Mouse (Mus musculus) cerebral cortex, adult 2 months (tissue): ENCODE data around the gene Gpr183.

Experiments
- WGBS: fragments of 180-500 bp; shearing (Covaris S2); methylation state at CpG from one replicate; pipeline ENCODE4 v1.1.7; 2018; 5-methylcytosine and 5-hydroxymethylcytosine counted together

Gpr183 gene

DNA sequence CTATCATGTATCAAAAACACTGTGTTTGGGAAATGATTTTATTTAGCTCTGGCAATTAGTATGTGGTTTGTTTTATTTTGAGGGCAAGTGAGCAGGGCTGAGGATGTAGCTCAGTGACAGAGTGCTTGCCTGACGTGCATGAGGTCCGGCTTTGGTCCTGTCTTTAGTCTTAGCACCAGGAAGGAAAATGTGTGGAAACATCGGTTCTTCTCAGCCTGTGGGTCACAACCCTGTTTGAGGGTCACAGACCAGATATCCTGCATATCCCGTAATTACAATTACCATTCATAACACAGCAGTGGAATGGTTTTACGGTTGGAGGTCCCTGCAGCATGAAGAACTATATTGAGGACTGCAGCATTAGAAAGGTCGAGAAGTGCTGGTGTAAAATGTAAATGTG lies 21.0 kb upstream of the Gpr183 start:
- 79% methylated on average over 6 of the region's 6 CpGs for WGBS

DNA sequence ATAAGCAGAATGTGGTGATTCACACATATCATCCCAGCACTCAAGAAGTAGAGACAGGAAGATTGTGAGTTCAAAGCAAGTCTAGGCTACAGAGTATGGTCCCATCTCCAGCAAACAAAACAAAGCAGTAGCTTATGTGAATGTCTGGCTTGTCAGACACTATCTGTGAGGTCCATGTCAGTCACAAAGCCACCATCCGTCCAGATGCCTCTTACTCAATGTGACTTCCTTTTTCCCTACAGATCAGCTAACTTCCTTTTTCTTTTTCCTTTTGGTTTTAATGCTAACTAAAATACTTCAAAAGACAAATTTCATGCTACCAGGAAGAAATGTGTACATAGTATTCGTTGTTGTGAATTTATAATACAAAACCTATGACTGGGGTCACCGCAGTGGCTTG lies 20.5 kb upstream of the Gpr183 start:
- 72% methylated on average over 3 of the region's 3 CpGs for WGBS

DNA sequence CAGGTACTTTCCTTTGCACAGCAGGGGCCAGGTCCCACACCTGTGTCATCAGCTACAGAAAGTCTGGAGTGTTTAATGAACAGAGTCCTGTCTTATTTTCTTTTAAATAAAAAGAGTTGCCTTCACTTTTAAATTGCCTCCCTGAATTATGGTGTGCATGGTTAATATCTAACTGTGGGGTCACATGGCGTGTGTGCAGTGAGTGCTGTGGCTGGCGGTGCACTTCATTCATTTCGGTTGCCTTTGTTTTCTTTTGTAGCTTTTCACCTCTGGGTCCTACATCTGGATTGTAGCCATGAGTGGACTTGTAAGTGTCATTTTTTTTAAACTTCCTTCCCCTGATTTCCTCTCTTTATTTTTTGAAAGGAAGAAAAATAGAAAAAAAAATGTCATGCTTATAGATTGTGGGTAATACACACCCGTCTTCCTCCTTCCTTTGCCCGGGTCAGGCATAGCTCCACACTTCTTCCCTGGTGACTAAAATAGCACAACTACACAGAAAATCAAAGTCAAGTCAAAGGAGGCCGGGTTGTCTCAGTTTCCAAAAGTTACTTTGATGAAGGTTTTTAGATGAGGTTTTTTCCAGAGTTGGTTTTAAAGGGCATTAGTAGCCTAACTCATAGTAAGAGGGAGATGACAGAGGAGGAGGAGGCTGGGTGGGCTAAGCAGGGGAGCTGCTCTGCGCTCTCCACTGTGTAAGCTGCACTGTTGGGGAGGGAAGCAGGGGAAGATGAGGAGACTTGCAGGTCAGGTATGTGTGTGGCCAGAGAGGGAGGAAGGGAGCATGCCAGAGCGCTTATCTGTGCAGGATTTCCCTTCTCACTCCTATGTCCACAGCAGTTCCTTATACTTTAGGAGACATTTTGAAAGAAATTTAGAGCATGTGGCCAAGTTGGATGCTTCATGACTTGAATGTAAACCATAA lies 18.3 kb upstream of the Gpr183 start:
- 76% methylated on average over 8 of the region's 8 CpGs for WGBS

DNA sequence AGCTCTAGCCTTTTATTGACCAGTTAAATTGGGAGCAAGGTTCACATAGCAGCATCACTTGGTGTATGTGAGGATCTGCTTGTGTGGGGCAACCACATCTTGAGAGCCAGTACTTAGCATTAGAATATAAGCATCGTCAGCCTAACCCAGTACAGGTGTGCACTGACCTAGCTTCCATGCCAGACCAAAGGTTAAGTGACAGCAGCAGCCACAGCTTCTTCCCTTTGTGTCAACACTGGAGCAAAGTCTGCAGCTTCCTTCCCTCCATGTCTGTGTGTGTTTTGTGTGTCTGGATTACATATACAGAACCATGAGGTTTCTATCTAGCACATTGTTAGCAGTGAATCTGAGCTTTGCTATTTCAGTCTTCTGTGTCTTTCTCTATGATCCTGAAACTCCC lies 16.5 kb upstream of the Gpr183 start:
- 97% methylated on average over 1 of the region's 1 CpGs for WGBS

DNA sequence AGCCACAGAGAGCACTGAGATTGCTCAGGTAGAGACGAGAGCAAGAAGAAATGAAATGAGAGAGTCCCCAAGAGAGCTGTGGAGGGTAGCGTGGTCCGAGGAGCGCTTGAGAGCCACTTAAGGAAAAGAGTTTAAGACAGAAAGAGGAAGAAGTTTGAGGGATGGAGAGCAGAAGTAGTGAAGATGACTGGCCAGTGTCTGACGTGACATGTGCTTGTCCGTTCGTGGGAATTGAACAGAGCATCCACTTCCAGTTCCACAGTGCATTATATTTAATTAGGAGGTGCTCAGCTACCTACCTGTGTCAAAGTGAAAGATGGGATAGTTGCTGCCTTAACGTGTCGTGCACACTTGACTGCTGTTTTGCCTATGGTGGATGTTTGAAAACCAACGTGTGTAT lies 8.1 kb upstream of the Gpr183 start:
- 91% methylated on average over 10 of the region's 10 CpGs for WGBS

DNA sequence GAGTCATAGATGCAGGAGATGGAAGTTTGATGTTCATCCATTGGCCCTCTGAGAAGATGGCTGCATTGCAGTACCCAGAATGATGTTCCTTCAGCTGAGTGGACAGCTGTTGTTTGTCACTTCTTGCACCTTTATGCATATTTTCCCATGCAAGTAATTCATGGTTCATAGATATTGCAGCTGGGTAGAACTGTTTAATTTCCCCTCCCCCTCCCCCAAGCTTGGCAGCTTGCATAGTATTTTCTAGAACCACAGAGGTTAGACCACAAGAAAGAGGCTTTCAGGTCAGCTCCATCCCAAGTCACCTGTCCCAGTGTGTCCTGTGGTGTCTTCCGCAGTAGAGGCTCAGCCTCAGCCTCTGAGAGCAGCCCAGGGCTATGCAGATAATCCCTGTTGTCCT lies 5.4 kb upstream of the Gpr183 start:
- WGBS: 92% methylated on average over 1 of the region's 1 CpGs

DNA sequence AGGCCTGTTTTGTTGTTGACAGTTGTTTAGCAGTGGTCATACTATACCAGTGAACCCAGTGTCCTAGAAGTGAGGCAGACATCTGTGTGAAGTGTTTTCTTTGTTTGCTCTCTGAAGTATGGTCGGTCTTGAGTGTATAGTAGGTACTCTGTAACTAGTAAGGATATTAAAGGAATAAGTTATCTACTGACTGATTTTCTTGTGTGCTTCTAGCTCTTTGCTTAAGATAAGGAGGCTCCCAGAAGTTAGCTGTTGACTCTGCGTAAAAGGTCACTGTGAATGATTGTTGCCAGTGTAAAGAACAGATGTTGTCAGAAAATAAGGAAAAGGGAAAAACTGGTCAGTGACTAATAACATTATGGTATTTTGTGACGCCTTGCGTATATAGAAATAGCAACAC lies 2.1 kb upstream of the Gpr183 start:
- WGBS: 90% methylated on average over 4 of the region's 4 CpGs

DNA sequence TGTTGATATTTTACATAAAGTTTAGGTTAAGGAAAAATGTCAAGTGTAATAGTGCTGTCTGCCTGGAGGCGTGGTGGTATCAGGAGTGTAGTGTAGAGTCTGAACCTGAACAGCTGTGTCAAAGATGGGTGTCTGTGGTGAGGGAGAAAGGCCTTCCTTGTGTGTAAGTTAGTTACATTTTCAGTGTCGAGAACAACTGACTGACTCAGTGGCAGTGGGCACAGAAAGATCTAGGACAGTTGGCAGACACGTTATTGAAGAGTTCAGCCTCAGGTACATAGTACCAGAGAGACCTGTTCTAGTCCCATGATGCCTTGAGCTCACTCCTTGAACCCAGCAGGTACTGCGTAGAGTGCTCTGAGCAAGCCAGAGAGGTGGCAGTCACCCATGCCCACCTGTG lies 466 bp upstream of the Gpr183 start:
- 77% methylated on average over 4 of the region's 4 CpGs for WGBS

DNA sequence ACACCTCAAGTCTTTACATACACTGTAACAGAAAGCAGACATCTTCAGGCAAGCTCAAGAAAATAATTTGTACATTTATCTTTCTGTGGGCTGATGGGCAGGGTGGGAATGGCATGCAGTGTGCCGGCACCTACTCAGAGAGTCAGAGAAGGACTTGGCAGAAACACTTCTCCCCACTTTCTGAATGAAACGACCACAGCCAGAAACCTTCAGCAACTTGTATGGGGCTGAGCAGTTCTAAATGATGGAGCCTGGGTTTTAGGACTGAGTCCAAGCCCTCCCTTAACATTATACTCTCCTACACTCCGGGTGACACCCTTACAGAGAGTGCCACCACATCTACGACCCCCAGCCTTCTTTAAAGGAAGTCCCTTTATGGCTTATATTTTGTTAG lies 1.1 kb downstream of the Gpr183 start:
- 43% methylated on average over 4 of the region's 4 CpGs for WGBS

DNA sequence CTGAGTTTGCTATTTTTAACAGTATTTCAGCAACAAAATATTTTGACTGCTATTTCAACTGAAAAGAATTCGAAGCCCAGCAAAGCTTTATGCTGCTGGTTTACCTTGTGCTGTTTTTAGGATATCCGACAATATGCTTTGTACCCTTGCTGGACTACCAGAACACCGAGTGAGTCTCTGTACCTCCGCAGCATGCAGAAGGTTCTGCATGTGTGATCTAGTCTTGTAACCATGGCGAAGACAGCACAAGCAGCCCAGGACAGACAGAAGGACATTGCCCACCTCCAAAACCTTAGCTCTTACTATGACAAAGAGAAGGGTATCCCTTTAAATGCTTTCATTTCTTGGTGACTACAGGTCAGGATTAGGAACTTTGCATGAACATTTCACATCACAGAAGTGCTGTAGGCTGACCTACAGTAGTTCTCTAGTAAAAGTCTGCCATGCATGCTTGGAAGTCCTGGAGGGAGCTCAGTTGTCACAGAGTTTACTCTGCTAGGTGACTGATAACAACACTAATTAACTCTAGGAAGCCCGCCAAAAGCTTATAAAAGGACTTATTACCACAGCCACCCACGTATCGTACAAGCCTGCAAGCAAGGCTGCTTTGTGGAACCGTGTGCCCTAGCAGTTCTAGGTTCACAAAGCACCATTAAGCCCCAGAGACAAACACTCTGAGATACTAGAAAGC lies 1.6 kb downstream of the Gpr183 start:
- WGBS: 50% methylated on average over 9 of the region's 9 CpGs

DNA sequence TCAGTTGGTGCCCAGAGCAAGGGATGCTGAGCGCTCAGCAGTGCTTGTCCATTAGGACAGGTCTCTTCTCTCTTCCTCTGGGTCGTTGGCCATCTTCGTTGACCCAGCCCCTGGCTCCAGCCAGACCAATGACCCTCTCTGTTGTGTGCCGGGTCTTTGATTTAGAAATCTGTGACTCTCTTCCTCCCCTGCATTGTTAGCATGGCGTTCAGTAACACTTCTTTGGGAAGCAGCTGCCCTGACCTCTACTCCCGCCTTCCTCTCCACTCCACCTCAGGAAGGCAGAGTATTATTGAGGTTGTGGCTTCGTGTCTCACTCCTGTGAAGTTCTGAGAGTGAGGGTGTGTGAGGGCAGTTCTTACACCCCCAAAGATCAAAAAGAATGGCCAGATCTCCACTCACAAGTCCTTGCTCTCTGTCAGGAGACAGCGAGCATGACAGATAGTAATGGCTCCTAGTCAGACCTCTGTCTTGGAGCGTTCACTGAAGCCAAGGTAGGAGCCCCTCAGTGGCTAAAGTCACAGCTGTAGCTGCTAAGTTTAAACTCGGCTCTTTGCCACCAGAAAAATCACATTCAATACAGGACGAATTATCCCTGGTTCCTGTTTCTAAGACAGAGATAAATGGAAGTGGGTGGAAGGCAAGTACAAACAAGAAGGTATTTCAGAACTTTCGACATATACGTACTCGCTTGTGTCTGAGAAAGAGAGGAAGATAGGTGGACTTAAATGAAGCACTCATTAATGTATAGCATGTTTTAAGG lies 2.7 kb downstream of the Gpr183 start:
- 72% methylated on average over 14 of the region's 14 CpGs for WGBS

DNA sequence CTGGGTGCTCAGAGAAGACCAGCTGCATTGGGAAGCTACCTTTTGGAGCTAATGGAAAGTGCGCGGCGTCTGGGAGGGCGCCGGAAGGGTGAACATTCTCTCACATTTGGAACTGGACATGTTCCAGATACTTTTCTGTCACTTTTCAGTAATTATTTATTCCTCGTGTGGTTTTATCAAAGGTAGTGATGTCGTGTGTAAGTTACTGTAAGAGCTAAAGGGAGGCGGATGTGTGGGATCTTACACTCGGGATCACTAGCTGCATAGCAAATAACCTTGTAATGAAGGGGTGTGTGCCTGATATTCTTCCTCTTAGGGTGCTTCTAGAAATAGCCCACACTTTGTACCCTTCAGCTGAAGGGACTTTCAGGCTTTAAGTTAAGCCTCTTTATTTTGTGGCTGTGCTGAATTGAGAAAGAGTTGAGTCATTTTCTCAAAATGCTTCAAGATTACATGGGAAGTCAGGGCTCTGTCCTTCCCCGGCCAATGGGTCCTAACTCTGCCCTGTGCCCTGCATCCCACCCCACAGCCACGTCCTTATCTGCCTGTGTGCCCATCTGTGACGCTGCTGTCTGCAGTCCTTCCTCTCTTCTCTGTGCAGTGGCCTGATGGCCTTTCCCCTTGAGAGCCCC lies 3.4 kb downstream of the Gpr183 start:
- 80% methylated on average over 12 of the region's 12 CpGs for WGBS

DNA sequence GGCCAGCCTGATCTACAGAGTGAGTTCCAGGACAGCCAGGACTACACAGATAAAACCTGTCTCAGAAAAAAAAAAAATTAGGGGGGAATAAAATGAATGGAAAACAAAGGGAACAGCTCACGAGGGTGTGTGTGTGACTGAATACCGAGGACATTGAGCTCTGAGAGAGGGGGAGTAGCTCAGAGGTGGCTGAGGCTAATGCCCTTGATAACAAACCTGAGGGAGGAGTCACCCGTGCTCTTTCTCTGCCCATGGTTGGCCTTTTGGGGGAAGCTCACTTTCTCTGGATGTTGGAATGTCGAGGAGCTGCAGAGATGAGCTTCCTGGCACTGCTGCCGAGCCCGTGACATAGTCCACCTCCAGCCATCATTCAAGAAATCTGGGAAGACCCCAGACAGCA lies 4.0 kb downstream of the Gpr183 start:
- 84% methylated on average over 6 of the region's 6 CpGs for WGBS

DNA sequence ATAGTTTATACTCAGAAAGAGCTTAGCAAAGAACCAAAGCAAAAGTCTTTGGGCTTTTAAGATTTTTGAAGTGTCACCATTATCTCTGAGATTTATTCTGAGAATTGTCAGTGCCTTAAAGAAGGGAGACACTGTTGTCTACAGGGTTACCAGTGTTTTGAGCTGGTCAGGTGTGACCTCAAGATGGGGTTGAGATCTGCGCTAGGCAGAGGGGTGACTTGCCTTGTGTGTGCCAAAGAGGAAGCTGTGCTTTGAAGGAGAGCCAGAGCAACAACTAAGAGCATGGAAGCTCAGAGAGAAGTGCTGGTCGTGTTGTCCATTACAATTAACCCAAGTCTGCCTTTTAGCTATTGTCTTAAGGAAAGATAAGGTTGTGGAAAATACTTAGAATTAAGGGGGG lies 4.5 kb downstream of the Gpr183 start:
- 62% methylated on average over 2 of the region's 2 CpGs for WGBS

DNA sequence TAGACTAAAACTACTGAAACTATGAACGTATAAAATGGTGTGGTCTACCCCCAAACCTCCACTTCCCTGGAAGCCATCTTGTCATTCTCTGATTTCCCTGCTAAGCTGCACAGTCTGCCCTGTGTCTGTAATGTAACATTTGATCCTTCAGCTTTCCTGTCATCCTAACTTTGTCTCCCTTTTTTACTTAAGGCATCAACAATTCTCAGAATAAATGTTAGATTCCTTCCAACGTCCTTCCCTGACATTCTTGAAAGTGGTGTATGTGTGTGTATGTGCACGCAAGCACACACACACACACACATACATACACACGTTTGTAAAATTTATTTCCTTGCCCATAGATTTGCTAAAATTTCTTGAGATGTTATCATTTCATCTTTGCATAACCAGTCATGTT lies 5.0 kb downstream of the Gpr183 start:
- WGBS: 80% methylated on average over 4 of the region's 4 CpGs

DNA sequence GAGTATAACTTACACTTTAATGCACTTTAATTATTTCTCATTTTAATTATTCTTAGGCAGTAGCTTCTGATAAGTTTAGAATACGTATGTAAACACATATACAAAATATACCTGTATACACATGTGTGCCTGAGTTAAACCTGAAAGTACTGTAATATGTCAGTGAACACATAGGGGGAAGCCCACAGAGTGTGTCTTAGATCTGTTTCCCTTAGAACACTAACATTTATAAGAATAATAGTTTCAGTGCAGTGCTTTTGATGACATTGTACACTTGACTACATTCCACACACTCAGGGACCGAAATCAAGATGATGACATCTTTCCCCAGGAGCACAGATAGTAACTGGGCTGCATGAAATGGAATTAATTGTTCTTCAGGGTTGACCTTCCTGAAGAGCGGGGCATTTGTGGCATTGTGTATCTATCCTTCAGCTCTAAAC lies 5.4 kb downstream of the Gpr183 start:
- 92% methylated on average over 3 of the region's 3 CpGs for WGBS

DNA sequence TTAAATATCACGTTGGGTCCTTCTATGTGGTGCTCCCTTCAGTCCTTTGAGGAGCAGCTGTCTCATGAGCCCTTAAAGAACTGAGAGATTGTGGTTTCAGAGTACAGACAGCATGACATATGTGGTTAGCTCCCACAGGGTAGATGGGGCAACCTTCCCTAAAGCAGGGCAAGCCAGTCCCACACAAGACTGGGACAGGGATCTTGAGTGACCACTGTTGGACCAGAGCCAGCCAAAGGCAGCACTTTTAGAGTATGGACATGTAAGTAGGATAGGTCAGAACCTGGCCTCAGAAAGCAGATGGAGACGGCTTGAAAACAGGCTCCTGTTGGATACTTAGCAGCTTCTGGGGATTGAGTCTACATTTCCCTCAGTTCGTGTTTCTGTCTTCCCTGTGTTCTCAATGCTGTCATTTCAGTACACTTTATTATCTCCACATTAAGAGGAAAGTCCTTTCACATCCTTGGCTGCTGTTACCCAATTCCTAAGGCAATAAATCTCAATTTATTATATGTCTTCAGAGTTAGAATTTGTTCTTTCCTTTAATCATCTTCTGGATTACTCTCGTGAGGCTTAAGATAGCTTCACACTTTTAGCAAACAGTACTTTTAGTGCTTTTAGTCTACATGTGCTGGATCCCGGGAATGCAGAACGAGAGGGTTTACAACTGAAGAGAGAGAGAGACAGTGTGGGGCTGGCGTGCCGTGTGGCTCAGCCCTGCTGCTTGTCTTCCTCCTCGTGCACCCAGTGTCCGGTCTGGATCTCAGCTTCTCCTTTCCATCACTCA lies 6.1 kb downstream of the Gpr183 start:
- WGBS: 55% methylated on average over 10 of the region's 10 CpGs

DNA sequence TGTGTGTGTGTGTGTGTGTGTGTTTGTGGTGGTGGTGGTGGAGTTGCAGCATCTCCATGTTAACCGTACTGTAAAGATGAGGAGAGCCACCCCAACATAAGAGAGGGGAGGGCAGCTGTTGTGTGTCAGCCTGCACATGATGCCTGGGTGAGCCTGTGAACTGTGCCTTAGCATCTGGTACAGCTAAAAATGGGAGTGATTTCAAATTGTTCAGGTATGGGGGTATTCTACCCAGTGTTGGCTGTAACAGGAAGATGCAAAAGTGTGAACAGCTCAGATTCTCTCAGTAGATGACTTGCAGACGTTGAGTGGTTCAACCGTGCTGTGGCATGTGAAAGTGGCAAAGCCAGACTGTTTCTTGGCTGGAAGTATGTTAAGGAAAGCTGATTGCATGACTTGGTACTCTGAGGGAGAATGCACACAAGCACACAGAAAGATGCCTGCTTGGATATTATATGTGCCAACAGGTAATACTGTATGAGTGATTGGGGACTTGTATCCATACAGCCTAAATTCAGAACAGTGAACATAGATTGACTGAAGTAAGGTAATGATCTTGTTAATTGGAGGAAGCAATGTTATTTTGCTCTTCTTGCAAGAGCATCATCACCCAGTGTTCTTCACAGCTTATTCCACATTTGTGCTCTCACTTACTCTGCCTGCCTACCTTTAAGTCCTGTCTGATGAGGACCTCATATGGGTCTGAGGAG lies 6.8 kb downstream of the Gpr183 start:
- WGBS: 69% methylated on average over 3 of the region's 3 CpGs

DNA sequence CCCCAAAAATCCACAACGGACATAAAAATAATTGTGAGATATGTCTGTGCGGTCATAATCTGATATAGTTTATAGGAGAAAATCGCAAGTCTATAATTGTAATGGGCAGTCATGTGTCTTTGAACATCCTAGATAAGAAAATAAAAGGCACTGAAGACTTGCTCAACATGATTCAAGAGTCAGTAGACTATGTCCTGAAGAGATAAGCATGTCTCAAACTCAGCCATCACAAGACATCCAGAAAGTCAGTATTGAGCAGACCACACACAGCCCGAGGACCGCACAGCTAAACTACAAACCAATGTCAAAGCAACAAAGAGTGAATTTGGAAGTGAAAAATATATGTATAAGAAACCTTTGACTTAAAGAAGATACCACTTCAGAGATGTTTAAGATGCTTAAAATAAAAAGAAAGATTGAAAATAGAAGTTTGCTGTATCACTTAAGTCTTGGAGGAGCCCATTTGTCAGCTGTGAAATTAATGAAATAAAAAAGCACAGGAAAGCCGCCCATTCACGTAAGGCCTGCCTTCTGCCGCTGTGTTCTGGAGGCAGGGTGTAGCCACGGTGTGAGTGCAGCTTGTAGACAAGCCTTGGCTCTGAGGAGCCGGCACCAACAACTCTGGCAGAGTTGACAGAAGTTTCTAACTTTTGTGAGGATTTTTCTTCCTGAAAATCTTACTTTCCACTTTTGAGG lies 7.7 kb downstream of the Gpr183 start:
- WGBS: 86% methylated on average over 10 of the region's 10 CpGs

DNA sequence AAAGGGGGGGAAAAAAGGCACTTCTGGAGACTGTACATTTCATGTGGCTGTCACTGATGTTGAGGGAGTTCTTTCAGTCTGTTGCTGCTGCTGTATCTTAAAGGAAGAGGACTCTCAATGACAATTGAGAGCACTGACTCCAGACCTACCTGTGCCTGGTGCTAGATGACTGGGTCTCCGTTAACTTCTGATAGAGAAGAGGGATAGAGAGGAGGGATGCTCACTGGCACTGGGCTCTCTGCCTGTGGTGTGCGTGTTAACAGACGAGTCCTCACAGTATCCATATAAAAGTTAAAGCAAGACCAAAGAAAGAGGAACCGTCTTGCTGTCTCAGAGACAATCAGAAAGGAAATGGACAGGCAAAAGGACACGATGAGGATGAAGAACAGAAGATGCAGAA lies 8.7 kb downstream of the Gpr183 start:
- WGBS: 87% methylated on average over 5 of the region's 5 CpGs
